Mouse (Mus musculus): Measurements from ENCODE around the gene Leo1. TPM values are rescaled to one million over a fixed set of nuclear protein-coding genes. Genes with fewer than 3 reads are reported as not detected.

The Leo1 gene
- 10 to 100 TPM; 16.2 to 17.2 TPM for total RNA-seq (2023)

DNA sequence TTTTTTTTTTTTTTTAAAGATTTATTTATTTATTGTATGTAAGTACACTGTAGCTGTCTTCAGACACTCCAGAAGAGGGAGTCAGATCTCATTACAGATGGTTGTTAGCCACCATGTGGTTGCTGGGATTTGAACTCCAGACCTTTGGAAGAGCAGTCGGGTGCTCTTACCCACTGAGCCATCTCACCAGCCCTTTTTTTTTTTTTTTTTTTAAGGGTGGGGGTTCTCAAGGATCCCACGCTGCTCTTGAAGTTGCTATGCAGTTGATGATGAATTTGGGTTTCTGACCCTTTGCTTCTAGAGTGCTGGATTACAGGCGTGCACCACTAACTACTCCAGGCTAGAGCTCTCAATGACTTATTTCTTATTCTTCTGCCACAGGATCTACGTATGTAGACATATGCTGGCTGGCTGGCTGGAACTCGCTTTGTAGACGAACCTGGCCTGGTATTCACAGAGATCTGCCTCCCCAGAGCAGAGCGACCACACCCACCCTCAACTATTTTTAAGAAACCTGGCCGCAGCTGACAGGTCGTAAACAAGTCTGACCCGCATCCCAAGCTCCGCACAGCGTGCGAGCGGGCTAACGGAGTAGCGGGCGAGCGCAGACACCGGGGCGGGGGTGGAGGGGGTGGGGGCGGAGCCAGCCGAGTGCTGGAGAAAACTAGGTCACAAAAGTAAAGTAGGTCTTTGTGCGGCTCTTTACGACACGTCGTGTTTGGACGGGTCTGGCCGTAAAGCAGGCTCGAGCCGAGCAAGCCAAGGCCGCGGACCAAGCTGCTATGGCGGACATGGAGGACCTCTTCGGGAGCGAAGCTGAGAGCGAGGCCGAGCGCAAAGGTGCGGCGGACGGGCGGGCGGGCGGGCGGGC is at the start of gene Leo1:
Leo1 (plus strand) TSS at position 729 of the 871 bp plus-strand sequence.

DNA sequence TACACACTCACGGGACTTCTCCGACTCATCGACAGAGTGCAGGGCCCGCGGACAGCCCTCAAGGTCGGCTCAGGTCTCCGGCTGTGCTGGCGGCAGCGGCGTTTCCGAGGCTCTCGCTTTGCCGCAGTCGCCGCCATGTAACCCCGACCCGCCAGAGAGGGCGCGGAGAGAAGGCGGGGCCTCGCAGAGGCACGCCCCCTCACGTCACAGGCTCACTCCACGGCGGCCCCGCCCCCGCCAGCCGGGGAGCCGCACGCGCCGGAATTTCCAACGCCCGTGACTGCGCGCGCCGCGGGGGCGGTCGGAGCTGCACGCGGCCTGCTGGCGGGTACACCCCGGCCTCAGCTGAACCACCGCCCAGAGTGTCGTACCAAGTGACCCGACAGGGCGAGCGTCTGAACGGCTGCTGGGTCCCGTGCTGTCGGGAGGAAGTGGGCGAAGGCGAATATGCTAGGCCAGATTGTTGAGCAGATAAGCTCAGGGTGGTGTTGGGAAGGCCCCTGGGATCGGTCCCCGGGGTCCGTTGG is 31.4 kb upstream of the Leo1 start, which contains the start of gene Mapk6:
Mapk6 (minus strand) TSS at position 154 of the 527 bp plus-strand sequence.

Other genes with a start within 250 kb of the Leo1 start
- gene Myo5c, start 209.5 kb upstream of the Leo1 start, total RNA-seq (2023), result not detected
- gene Gnb5, start 135.2 kb upstream of the Leo1 start, total RNA-seq (2023), result 1 to 10 TPM; 1.4 to 2.2 TPM
- gene Bcl2l10, start 93.8 kb upstream of the Leo1 start, total RNA-seq (2023), result not detected
- gene Mapk6, start 31.5 kb upstream of the Leo1 start, total RNA-seq (2023), result 100 to 1,000 TPM; 132 to 135 TPM
- gene Tmod3, start 118.1 kb downstream of the Leo1 start, total RNA-seq (2023), result 100 to 1,000 TPM in 1 of 2 experiments, 10 to 100 TPM in 1; 98.0 to 106 TPM
- gene Tmod2, start 169.8 kb downstream of the Leo1 start, total RNA-seq (2023), result under 1 TPM in 1 of 2 experiments, not detected in 1; 0.10 TPM
- gene Lysmd2, start 184.2 kb downstream of the Leo1 start, total RNA-seq (2023), result not detected
- gene Scg3, start 242.5 kb downstream of the Leo1 start, total RNA-seq (2023), result not detected

All from monocyte, adult 59 days (primary cell).